ENCODE assay signal across 23 mouse cellular contexts in the genomic region with DNA sequence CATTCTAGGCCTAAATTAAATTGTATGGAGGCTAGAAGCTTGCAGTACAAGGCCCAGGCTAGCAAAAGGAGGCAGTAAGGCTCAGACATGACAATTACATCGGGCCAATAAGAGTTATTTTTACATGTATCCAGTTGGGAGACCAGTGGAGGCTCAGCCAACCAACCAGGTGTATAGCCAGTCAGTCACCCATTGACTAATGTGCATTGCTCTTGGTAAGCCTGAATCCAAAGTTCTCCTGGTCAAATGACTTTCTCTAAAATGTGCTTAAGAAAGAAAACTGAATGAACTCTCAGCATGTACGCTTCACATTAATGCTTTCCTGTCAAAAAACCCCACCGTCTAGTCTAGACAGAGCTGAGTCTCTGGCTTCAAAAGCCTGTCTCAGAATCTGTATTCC.
"Had no signal": no experiment of that assay in that cellular context is flagged by ENCODE, and none has a peak within 500 bp of the region (broad histone marks: within the 10 kb centered on the region; RNA-seq: fewer than 3 reads in every experiment).

No protein-coding gene starts in this region.

- H3K4me3 ChIP-seq: forebrain, embryonic 15.5 days; heart, embryonic 10.5 days; heart, embryonic 12.5 days; hindbrain, embryonic 10.5 days; hindbrain, embryonic 12.5 days; intestine, embryonic 15.5 days; layer of hippocampus, adult 2 months; limb, embryonic 13.5 days; limb, embryonic 15.5 days; liver, embryonic 12.5 days had no signal

- H3K4me1 ChIP-seq: forebrain, embryonic 15.5 days; heart, embryonic 10.5 days; heart, embryonic 12.5 days; hindbrain, embryonic 10.5 days; hindbrain, embryonic 12.5 days; intestine, embryonic 15.5 days; limb, embryonic 13.5 days; limb, embryonic 15.5 days; liver, embryonic 12.5 days had no signal

- H3K9me3 ChIP-seq: forebrain, embryonic 15.5 days; heart, embryonic 10.5 days; heart, embryonic 12.5 days; hindbrain, embryonic 10.5 days; hindbrain, embryonic 12.5 days; intestine, embryonic 15.5 days; limb, embryonic 13.5 days; limb, embryonic 15.5 days; liver, embryonic 12.5 days had no signal

- H3K9ac ChIP-seq: forebrain, embryonic 15.5 days; forebrain, postnatal 0 days; heart, embryonic 12.5 days; hindbrain, embryonic 12.5 days; hindbrain, embryonic 14.5 days; intestine, embryonic 15.5 days; limb, embryonic 13.5 days; limb, embryonic 15.5 days; liver, embryonic 12.5 days; liver, embryonic 14.5 days had no signal

- H3K36me3 ChIP-seq: forebrain, embryonic 15.5 days; heart, embryonic 10.5 days; heart, embryonic 12.5 days; hindbrain, embryonic 10.5 days; hindbrain, embryonic 12.5 days; intestine, embryonic 15.5 days; limb, embryonic 13.5 days; limb, embryonic 15.5 days; liver, embryonic 12.5 days had no signal

- H3K27me3 ChIP-seq: forebrain, embryonic 15.5 days; heart, embryonic 12.5 days; hindbrain, embryonic 12.5 days; intestine, embryonic 15.5 days; limb, embryonic 13.5 days; limb, embryonic 15.5 days; liver, embryonic 12.5 days had no signal

- ATAC-seq: forebrain, embryonic 15.5 days; forebrain, postnatal 0 days; hindbrain, embryonic 16.5 days; inflammation-experienced regulatory T-cells, adult 6 months; intestine, embryonic 15.5 days; intestine, postnatal 0 days; liver, embryonic 12.5 days had no signal

- H3K4me2 ChIP-seq: forebrain, embryonic 15.5 days; heart, embryonic 12.5 days; hindbrain, embryonic 12.5 days; hindbrain, embryonic 14.5 days; intestine, embryonic 15.5 days; limb, embryonic 13.5 days; limb, embryonic 15.5 days; liver, embryonic 12.5 days had no signal

- DNase-seq: forebrain, postnatal 0 days; gastrocnemius, postnatal 14 days; gastrocnemius, postnatal 36 days; heart, adult 11 months; heart, postnatal 10 days; heart, postnatal 4 days; left cerebral cortex, postnatal 4 days; lung, adult 18-20 months had no signal

- H3K27ac ChIP-seq: forebrain, embryonic 15.5 days; heart, embryonic 10.5 days; hindbrain, embryonic 10.5 days; hindbrain, embryonic 12.5 days; hindbrain, embryonic 14.5 days; intestine, embryonic 15.5 days; layer of hippocampus, adult 2 months; limb, embryonic 13.5 days; limb, embryonic 15.5 days; liver, embryonic 12.5 days; liver, embryonic 14.5 days had no signal
